Mouse (Mus musculus): ENCODE measurements around the gene Lsg1. TPM values are rescaled to one million over a fixed set of nuclear protein-coding genes. Genes with fewer than 3 reads are reported as not detected.
A peak's percentile ranks its signal among the peaks of the same experiment; 100 is the strongest.

Gene Lsg1
- polyA plus RNA-seq, 1 experiment from 2014 or later, result 88.0 TPM

GRCm38 (mm10) chr16:30595835-30596557, 8.6 kb upstream of the Lsg1 start:
- DNase-seq (ENCODE audit: low spot score), result no peak
- 81% methylated on average over 14 of the region's 14 CpGs for whole genome bisulfite sequencing
- Histone ChIP-seq H3K27ac (no peak overlapping the region), H3K27me3 (ENCODE audit: low read depth, poor library complexity, severe bottlenecking) (peaks cover 40% of the 10 kb centered on the region), H3K4me3 (no peak overlapping the region), H3K9me3 (replicated peaks) (no peaks in the 10 kb centered on the region), H3K36me3 (no peaks in the 10 kb centered on the region), H3K4me1 (peaks cover 30% of the 10 kb centered on the region)

GRCm38 (mm10) chr16:30595356-30595755, 8.0 kb upstream of the Lsg1 start:
- Histone ChIP-seq H3K4me3 (no peak overlapping the region), H3K36me3 (no peaks in the 10 kb centered on the region), H3K27ac (no peak overlapping the region), H3K9me3 (replicated peaks) (no peaks in the 10 kb centered on the region), H3K4me1 (peaks cover 24% of the 10 kb centered on the region), H3K27me3 (ENCODE audit: low read depth, poor library complexity, severe bottlenecking) (peaks cover 36% of the 10 kb centered on the region)
- DNase-seq (ENCODE audit: low spot score), result no peak
- WGBS, result 60% methylated on average over 3 of the region's 3 CpGs

- Histone ChIP-seq H3K36me3 (no peaks in the 10 kb centered on the region), H3K4me1 (peaks cover 9% of the 10 kb centered on the region), H3K27ac (no peak overlapping the region), H3K9me3 (replicated peaks) (no peaks in the 10 kb centered on the region), H3K27me3 (ENCODE audit: low read depth, poor library complexity, severe bottlenecking) (peaks cover 27% of the 10 kb centered on the region), H3K4me3 (no peak overlapping the region)
- 46% methylated on average over 3 of the region's 3 CpGs for WGBS
- no peak for DNase-seq (ENCODE audit: low spot score)
Measured at GRCm38 (mm10) chr16:30591990-30592389, 4.6 kb upstream of the Lsg1 start.

GRCm38 (mm10) chr16:30590264-30591209, 3.1 kb upstream of the Lsg1 start:
- WGBS, result 43% methylated on average over 7 of the region's 7 CpGs
- H3K27me3 ChIP-seq (ENCODE audit: low read depth, poor library complexity, severe bottlenecking), result peaks cover 14% of the 10 kb centered on the region
- H3K36me3 ChIP-seq, result peaks cover 2% of the 10 kb centered on the region
- no peak overlapping the region for H3K4me3 ChIP-seq
- H3K27ac ChIP-seq, result no peak overlapping the region
- H3K4me1 ChIP-seq, result peaks cover 14% of the 10 kb centered on the region
- DNase-seq (ENCODE audit: low spot score), result no peak
- H3K9me3 ChIP-seq (replicated peaks), result no peaks in the 10 kb centered on the region

- WGBS, result 3% methylated on average over 19 of the region's 19 CpGs
- no peaks in the 10 kb centered on the region for H3K9me3 ChIP-seq (replicated peaks)
- H3K27ac ChIP-seq, result peak overlapping the region; percentile 93
- no peaks in the 10 kb centered on the region for H3K27me3 ChIP-seq (ENCODE audit: low read depth, poor library complexity, severe bottlenecking)
- DNase-seq (ENCODE audit: low spot score), result no peak
- H3K4me1 ChIP-seq, result peaks cover 14% of the 10 kb centered on the region
- peak overlapping the region; percentile 81 for H3K4me3 ChIP-seq
- peaks cover 37% of the 10 kb centered on the region for H3K36me3 ChIP-seq
Measured at GRCm38 (mm10) chr16:30586935-30587493, 378 bp downstream of the Lsg1 start.

GRCm38 (mm10) chr16:30580765-30581164, 6.6 kb downstream of the Lsg1 start:
- no peaks in the 10 kb centered on the region for H3K9me3 ChIP-seq (replicated peaks)
- no peak overlapping the region for H3K27ac ChIP-seq
- no peaks in the 10 kb centered on the region for H3K27me3 ChIP-seq (ENCODE audit: low read depth, poor library complexity, severe bottlenecking)
- H3K4me3 ChIP-seq, result no peak overlapping the region
- DNase-seq (ENCODE audit: low spot score), result no peak
- H3K4me1 ChIP-seq, result no peaks in the 10 kb centered on the region
- 95% methylated on average over 5 of the region's 5 CpGs for whole genome bisulfite sequencing
- H3K36me3 ChIP-seq, result peaks cover 100% of the 10 kb centered on the region

GRCm38 (mm10) chr16:30576392-30576791, 11.0 kb downstream of the Lsg1 start:
- no peaks in the 10 kb centered on the region for H3K27me3 ChIP-seq (ENCODE audit: low read depth, poor library complexity, severe bottlenecking)
- WGBS, result 92% methylated on average over 1 of the region's 1 CpGs
- no peak for DNase-seq (ENCODE audit: low spot score)
- H3K9me3 ChIP-seq (replicated peaks), result no peaks in the 10 kb centered on the region
- H3K4me1 ChIP-seq, result no peaks in the 10 kb centered on the region
- no peak overlapping the region for H3K4me3 ChIP-seq
- peaks cover 100% of the 10 kb centered on the region for H3K36me3 ChIP-seq
- no peak overlapping the region for H3K27ac ChIP-seq

- DNase-seq (ENCODE audit: low spot score), result no peak
- H3K4me1 ChIP-seq, result no peaks in the 10 kb centered on the region
- peaks cover 100% of the 10 kb centered on the region for H3K36me3 ChIP-seq
- no peaks in the 10 kb centered on the region for H3K9me3 ChIP-seq (replicated peaks)
- no peak overlapping the region for H3K4me3 ChIP-seq
- H3K27ac ChIP-seq, result no peak overlapping the region
- WGBS, result 90% methylated on average over 7 of the region's 7 CpGs
- no peaks in the 10 kb centered on the region for H3K27me3 ChIP-seq (ENCODE audit: low read depth, poor library complexity, severe bottlenecking)
Measured at GRCm38 (mm10) chr16:30575815-30576214, 11.6 kb downstream of the Lsg1 start.

- DNase-seq (ENCODE audit: low spot score), result no peak
- Histone ChIP-seq H3K4me1 (no peaks in the 10 kb centered on the region), H3K36me3 (peaks cover 99% of the 10 kb centered on the region), H3K9me3 (replicated peaks) (no peaks in the 10 kb centered on the region), H3K4me3 (no peak overlapping the region), H3K27me3 (ENCODE audit: low read depth, poor library complexity, severe bottlenecking) (no peaks in the 10 kb centered on the region), H3K27ac (no peak overlapping the region)
- 72% methylated on average over 4 of the region's 4 CpGs for WGBS
Measured at GRCm38 (mm10) chr16:30572239-30572638, 15.2 kb downstream of the Lsg1 start.

GRCm38 (mm10) chr16:30571378-30571777, 16.0 kb downstream of the Lsg1 start:
- WGBS, result 94% methylated on average over 5 of the region's 5 CpGs
- no peaks in the 10 kb centered on the region for H3K9me3 ChIP-seq (replicated peaks)
- DNase-seq (ENCODE audit: low spot score), result no peak
- H3K4me1 ChIP-seq, result no peaks in the 10 kb centered on the region
- no peak overlapping the region for H3K27ac ChIP-seq
- H3K4me3 ChIP-seq, result no peak overlapping the region
- no peaks in the 10 kb centered on the region for H3K27me3 ChIP-seq (ENCODE audit: low read depth, poor library complexity, severe bottlenecking)
- H3K36me3 ChIP-seq, result peaks cover 99% of the 10 kb centered on the region

GRCm38 (mm10) chr16:30570173-30570572, 17.2 kb downstream of the Lsg1 start:
- Histone ChIP-seq H3K27ac (no peak overlapping the region), H3K4me3 (no peak overlapping the region), H3K9me3 (replicated peaks) (no peaks in the 10 kb centered on the region), H3K4me1 (no peaks in the 10 kb centered on the region), H3K27me3 (ENCODE audit: low read depth, poor library complexity, severe bottlenecking) (no peaks in the 10 kb centered on the region), H3K36me3 (peaks cover 99% of the 10 kb centered on the region)
- 90% methylated on average over 4 of the region's 4 CpGs for WGBS
- no peak for DNase-seq (ENCODE audit: low spot score)

GRCm38 (mm10) chr16:30565631-30566030, 21.8 kb downstream of the Lsg1 start:
- no peak for DNase-seq (ENCODE audit: low spot score)
- 97% methylated on average over 6 of the region's 6 CpGs for WGBS
- no peaks in the 10 kb centered on the region for H3K9me3 ChIP-seq (replicated peaks)
- H3K4me1 ChIP-seq, result no peaks in the 10 kb centered on the region
- H3K27me3 ChIP-seq (ENCODE audit: low read depth, poor library complexity, severe bottlenecking), result no peaks in the 10 kb centered on the region
- H3K4me3 ChIP-seq, result no peak overlapping the region
- peaks cover 99% of the 10 kb centered on the region for H3K36me3 ChIP-seq
- no peak overlapping the region for H3K27ac ChIP-seq

GRCm38 (mm10) chr16:30560601-30561000, 26.8 kb downstream of the Lsg1 start:
- H3K9me3 ChIP-seq (replicated peaks), result no peaks in the 10 kb centered on the region
- no peak for DNase-seq (ENCODE audit: low spot score)
- H3K27me3 ChIP-seq (ENCODE audit: low read depth, poor library complexity, severe bottlenecking), result no peaks in the 10 kb centered on the region
- 95% methylated on average over 4 of the region's 4 CpGs for WGBS
- no peak overlapping the region for H3K27ac ChIP-seq
- peaks cover 96% of the 10 kb centered on the region for H3K36me3 ChIP-seq
- no peaks in the 10 kb centered on the region for H3K4me1 ChIP-seq
- no peak overlapping the region for H3K4me3 ChIP-seq

Measured in limb, embryonic 10.5 days (tissue).